Mouse (Mus musculus): ENCODE results near the gene Kcna7.

GRCm38 (mm10) chr7:45413113-45413863, 7.8 kb downstream of the Kcna7 start, which contains the start of gene Ntf5:
- TF ChIP-seq POLR2A (IDR thresholded peaks at IDR 0.05; ENCODE audit: borderline replicate concordance, low read depth, low read length) (no peak), CTCF (IDR thresholded peaks at IDR 0.05; ENCODE audit: low read depth, low read length) (no peak)
